Mouse (Mus musculus): Measurements from ENCODE around the gene Uhmk1.
"Not testable (repeated sequence)": the region's sequence is repeated elsewhere in the genome, so short reads cannot be mapped to it uniquely, and the experiment has no call there.

Uhmk1 gene

DNA sequence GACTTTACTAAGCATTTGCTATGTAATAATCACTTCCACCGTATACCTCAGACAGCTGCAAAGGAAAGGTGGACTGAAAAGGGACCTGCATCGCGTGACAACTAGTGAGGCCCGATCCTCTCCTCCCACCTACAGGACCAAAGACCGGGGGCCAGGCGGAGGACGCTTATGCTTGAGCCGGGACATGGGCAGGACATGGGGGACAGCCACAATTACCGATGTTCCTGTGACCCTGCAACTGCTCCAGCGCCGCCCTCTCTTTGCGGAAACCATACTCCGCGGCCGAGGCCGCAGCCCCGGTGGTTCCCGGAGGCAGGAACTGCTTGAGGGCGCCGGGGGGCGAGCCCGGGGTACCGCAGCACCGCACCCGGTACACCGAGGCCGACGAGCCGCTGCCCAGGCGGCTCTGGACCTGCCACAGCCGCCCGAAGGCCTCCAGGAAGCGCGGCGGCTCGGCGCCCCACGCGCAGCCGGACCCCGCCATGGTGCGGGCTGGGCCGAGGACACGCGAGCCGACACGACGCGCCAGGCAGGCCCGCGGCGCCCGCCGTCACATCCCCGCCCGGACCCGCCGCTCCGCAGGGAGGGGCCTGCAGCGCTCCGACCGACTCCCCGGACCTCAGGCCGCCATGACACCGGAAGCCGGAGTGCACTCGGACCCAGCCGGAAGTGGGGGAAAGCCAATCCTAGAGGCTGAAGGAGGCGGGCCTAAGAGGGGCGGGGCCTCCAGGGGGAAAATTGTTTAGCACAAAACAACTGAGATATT is at the start of gene Uhmk1:
Uhmk1 (minus strand) TSS at position 641 of the 766 bp plus-strand sequence.
- in situ Hi-C loops (cut with MboI, MseI): loop anchor here (5.0 kb wide), 1 partner anchor 38 kb away; no protein-coding TSS in a partner anchor

DNA sequence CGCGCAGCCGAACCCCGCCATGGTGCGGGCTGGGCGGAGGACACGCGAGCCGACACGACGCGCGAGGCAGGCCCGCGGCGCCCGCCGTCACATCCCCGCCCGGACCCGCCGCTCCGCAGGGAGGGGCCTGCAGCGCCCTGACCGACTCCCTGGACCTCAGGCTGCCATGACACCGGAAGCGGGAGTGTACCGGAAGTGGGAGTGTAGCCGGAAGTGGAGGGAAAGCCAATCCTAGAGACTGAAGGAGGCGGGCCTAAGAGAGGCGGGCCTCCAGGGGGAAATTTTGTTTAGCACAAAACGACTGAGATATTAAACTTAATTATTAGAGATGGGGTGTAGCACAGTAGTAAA is 40.3 kb upstream of the Uhmk1 start:
- in situ Hi-C loops (cut with MboI, MseI): no loop called here

DNA sequence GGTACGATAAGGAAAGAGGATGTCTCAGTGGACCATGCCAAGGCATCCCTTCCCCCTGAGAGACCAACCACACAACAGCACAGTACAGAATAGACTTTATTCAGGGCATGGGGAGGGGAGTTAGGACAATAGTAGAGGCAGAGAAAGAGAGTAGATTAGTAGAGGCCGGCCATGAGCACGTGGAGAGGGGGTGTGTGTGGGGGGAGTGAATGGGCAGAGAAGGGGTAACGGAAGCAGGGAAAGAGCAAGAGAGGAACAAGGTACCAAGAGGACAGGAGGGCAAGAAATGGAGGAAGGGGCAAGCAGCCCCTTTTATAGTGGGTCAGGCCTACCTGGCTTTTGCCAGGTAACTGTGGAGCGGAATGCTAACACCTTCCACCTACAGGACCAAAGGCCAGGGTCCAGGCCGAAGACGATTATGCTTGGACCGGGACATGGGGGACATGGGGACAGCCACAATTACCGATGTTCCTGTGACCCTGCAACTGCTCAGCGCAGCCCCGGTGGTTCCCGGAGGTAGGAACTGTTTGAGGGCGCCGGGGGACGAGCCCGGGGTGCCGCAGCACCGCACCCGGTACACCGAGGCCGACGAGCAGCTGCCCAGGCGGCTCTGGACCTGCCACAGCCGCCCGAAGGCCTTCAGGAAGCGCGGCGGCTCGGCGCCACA is 39.8 kb upstream of the Uhmk1 start:
- in situ Hi-C loops (cut with MboI, MseI): no loop called here

DNA sequence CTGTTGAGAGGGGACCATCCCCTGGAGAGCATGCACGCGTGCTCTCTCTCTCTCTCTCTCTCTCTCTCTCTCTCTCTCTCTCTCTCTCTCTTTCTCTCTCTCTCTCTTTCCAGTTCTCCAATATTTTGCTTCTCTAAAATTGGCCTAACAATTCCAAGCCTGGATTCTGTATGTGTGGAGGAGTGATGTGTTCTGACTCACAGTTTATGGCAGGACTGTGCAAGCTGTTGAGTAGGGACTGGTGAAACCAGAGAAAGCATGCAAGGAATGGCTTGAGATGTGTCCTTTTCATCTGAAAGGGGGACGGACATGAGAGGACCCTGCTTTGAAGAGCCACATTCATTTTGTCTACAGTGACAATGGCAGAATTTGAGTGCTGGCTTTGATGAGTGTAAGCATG is 29.8 kb upstream of the Uhmk1 start:
- in situ Hi-C loops (cut with MboI, MseI): no loop called here

DNA sequence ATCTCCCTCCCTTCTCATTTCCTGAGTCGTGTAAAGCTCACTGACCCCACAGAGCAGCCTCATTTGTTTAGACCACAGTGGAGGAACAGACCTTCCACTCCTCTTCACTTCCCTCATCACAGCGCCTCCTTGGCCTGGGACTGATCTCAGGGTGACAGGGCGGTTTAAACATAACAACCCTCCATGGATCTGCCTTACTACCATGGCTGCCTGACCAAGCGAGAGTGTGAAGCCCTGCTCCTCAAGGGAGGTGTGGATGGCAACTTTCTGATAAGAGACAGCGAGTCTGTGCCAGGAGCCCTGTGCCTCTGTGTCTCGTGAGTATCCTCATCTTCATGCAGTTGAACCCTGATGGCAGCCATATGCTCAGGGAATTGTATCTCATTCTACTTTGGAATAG is 17.5 kb upstream of the Uhmk1 start, which contains the start of gene Sh2d1b2:
Sh2d1b2 (plus strand) TSS at position 62 of the 400 bp plus-strand sequence.
- in situ Hi-C loops (cut with MboI, MseI): not testable (repeated sequence)

DNA sequence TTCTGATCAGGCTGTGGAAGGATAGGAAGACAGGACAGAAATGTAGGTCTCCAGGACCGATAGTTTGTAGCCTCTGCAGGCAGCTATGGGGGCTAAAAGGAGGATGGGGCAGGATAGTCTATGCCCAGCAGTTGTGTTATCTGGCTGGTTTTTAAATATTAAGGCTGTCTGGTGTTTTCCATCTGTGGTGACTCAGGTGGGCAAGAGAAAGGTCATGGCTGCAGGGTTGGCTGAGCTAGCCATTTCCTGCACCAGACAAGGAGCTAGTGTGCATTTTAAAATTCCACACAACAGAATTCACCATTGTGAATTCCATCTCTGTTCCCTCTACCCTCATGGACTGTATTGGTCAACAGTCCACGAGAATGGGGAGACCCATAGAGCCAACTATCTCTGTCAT is 8.1 kb upstream of the Uhmk1 start:
- in situ Hi-C loops (cut with MboI, MseI): no loop called here

DNA sequence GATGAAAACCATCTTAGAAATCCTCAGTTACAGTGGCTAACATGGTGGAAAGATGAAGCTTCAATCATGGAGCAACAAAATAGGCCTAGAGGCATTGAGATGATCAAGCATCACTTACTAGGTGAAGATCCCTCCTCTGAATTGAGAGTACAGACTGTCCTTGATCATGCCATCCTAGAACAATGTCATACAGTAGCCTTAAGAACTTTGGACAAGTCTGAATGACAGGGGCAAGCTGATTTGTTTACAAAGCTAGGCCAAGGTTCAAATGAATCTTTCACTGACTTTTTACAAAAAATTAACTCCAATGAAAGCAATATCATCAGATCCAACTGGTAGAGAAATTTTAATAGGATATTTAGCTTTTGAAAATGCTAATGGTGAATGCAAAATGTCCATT is 5.2 kb upstream of the Uhmk1 start:
- in situ Hi-C loops (cut with MboI, MseI): no loop called here

DNA sequence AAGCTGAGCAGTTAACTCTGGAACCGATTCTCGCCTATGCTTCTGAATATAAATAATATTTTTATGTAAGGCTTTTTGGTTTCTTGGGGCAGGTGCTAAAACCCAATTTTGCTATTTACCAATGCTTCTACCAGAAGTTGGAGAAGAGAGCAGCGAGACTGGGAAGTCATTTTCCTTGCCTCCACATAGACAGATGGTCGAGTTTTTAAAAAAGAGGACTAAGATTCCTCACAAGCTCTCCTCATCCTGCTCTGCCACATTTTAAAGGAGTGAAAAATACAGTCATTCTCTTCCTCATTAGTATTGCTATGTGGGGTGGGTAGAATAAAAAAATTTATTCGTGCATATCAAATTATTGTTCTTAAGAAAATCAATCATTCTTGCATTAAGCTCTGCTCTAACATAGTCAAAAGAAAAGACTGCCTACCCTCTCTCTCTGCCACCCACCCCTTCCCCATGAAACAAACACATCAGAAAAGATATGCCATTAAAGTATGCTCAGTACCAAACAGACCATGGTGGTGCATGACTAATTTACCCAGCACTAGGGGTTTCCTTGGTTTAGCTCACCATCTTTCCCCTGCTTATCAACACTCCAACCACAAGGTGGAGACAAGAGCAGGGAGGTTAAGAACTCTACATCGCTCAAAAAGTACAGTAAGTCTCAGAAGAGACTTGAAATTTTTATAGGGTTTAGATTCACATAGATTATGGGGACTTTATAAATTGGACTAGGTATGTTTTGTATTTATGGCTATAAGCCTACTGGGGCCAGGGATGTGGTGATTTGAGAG is 3.1 kb upstream of the Uhmk1 start:
- in situ Hi-C loops (cut with MboI, MseI): no loop called here

DNA sequence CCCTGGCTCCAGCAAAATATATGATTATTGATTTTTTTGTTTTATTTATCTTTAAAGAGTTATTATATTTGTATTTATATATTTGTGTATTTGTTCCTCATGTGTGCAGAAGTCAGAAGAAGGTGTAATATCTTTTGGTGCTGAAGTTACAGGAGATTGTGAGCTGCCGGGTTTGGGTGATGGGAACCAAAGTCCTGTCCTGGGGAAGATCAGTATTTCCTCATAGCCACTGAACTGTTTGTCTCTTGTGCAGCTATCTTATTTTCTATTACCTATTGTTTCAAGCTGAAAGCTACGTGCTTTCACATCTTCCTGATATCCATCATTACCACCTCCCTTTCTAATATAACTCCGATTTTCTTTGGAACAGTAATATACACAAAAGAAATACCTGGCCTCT is 393 bp upstream of the Uhmk1 start:
- in situ Hi-C loops (cut with MboI, MseI): no loop called here

DNA sequence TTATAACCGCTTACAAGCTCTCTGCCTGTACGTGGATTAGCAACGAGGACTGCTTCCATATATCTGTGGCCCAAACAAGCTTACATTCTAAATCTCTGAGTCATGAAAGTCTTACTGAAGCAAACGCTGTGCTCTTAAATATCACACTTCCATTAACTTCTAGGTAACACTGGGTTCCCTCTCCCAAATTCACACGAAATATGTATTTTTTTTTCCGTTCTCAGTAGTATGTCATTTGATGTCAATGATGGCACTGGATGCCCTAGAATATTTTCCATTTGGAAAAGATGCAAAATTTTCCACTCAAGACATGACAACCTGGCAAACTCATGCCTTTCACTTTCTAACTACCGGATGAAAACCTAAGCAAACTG is 827 bp downstream of the Uhmk1 start:
- in situ Hi-C loops (cut with MboI, MseI): loop anchor here (5.0 kb wide), 1 partner anchor 37 kb away; no protein-coding TSS in a partner anchor

DNA sequence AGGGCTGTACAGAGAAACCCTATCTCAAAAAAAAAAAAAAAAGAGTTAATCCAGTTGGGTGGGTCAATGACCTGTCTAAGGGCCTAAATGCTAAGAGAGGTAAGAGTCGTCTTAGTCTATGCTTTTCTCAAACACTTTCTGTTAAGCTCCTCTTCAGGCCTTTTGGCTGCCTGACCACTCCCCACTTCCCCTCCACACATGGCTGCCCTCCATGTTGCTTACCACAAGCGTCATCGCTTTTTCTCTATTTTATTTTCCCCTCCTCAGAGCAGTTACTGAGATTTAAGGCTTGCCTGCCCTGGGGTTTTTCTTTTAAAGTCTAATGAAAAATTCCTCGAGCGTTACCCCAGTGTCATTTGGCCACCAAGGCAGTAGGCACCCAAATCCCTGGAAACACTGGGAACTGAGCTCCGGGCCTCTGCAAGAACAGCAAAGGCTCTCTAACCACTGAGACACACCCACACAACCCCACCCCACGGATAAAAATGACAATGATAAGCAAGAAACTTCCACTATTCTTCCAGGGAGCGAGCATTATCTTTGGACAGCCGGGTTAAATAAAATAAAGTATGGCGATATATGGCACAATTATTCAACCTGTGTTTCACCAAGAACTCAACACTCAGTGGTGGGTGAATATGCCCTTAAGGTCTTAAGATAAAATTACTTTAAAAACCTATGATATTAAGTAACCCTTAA is 1.9 kb downstream of the Uhmk1 start:
- in situ Hi-C loops (cut with MboI, MseI): loop anchor here (5.0 kb wide), 1 partner anchor 36 kb away; no protein-coding TSS in a partner anchor

DNA sequence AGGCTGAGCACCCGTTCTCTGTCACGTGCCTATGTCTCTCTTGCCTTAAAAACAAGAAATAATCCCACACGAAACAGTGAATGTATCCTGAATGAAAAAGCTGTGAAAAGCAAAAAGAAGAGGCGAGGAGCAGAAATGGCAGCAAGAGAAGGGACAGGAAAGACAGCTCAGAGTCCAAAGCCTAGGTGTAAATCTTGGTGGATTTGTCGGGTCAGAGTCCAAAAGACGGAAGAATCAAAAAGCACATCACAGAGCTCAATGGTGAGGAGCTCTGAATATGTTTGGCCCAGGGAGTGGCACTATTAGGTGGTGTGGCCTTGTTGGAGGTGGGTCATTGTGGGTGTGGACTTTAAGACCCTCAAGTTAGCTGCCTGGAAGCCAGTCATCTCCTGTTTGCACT is 8.8 kb downstream of the Uhmk1 start:
- in situ Hi-C loops (cut with MboI, MseI): no loop called here

DNA sequence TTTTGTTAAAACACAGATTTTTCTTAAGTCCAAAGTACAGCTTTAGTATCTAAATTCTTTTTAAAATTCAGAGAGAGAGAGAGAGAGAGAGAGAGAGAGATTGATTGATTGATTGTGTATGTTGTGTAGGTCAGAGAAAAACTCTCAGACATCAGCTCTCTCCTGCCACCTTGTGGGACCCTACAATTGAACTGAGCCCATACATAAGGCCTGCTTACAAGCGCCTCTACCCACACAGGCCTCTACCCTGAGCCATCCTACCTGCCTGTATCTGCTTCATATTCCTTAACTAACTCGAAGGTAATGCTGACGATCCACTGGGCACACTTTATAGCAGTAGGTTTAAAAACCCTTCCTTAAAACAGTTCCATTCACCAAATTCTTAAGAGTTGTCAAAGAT is 14.8 kb downstream of the Uhmk1 start:
- in situ Hi-C loops (cut with MboI, MseI): no loop called here

DNA sequence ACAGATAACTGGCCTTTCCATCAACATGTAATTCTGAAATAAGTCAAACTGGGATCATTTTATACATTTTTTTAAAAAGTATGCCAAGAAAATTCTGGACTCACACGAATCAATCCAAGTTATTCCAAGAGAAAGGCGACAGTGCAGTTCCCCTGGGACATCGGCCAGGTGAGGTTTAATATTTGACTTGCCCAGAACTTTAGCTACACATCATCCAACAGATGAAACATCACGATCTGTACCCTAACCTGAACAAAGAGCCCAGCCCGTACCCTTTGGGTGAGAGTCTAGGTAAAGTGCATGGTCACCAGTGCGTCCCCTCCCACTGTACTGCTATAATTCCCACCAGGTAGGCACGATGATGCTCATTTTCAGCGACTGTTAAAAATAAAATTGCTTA is 19.0 kb downstream of the Uhmk1 start:
- in situ Hi-C loops (cut with MboI, MseI): no loop called here

DNA sequence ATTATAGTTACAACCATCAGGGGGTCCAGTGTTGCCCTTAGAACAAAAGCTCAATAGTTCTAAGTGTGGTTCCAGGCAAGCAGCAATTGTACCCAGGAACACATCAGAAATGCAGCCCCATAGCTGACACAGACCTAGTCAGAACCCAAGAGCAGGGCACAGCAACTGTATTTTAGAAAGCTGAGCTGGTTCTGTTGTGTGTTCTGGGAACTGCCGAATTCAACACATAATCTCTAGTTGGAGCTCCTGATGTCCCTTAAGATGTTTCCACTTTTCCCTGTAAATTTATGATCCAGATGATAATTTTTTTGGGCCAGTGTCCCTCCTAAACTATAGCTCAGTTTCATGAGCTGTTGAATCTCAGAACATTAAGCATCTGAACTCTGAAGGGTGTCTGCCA is 23.3 kb downstream of the Uhmk1 start:
- in situ Hi-C loops (cut with MboI, MseI): no loop called here

DNA sequence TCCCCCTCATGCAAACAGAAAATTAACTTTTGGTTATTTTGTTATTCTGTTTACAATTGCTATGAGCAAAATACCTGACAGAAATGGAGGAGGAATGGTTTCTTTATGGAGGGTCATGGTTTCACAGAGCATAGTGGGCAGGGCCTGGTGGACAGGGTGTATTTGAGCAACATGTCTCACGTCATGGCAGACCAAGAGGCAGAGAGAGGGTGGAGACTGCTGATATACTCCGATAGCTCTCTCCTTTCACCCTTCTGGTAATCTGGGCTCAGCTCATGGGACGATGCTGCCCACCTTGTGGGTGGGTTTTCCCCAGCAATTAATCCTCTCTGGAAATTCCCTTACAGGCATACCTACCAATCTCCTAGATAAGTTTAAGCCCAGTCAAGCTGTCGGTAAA is 25.0 kb downstream of the Uhmk1 start:
- in situ Hi-C loops (cut with MboI, MseI): no loop called here

DNA sequence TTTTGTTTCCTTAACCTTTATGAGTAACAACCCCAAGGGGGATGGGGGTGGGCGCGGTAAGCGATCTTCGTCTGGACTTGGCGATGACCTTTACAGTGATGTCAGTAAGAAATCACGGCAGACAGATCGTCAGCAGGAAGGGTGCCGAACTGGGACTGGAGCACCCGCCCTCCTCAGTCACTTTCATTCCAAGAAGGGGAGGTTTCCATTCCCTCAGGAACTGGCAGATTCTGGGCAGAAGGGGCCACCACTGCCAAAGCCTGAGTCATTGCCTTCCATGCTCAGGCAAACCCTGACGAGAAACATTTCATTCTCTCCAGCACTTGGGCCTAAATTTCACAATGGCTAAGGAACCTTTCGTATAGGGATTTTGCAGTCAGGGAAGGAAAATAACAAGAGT is 26.6 kb downstream of the Uhmk1 start:
- in situ Hi-C loops (cut with MboI, MseI): no loop called here

DNA sequence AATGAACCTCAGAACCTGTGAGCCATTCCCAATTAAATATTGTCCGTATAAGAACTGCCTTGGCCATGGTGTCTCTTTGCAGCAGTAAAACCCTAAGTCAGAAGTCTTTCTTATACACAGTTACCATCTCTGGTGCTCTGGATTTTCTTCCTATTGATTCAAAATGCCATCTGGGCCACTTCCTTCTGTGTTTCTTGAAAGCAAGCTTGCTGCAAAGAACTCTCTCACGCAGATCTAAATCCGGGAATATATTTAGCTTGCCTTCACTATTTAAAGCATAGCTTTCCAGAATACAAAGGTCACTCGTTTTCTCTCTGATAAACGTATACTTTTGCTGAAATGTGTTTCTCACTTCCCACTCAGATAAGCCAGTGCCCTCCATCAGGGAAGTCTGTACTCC is 28.7 kb downstream of the Uhmk1 start:
- in situ Hi-C loops (cut with MboI, MseI): no loop called here

DNA sequence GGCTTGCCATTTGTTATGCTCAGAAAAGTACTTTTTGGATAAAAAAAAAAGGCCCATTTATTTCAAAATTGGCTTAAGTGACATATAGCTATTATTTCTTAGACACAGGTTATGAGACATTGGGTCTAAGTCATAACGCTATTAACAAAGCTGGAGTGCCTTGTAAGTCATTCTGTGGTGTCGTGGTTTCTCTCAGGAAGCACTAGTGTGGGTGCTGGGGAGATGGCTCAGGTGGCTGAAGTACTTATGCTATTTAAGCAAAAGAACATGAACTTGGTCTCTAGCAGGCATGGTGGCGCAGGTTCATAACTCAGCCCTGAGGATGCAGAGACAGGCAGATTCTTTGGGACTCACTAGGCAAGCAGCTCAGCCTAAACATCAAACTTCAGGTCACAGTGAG is 30.1 kb downstream of the Uhmk1 start:
- in situ Hi-C loops (cut with MboI, MseI): no loop called here

DNA sequence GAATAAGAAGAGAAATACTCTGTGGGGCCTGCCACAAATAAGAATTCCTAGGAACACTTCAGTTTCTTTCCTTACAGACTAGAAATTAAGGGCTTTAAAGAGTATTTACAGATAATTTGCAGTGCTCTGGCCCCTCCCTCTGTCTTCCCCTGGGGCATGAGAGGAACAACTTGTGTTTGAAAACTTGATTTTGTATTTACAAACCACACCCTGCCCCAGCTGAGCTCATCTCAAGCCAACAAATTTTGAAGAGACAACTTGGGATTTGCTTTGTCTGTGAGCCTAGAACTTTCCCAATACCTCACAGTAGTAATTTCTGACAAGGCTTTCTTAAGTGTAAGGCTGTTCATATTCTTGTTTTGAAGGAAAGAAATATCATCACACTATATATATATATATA is 32.5 kb downstream of the Uhmk1 start:
- in situ Hi-C loops (cut with MboI, MseI): no loop called here

DNA sequence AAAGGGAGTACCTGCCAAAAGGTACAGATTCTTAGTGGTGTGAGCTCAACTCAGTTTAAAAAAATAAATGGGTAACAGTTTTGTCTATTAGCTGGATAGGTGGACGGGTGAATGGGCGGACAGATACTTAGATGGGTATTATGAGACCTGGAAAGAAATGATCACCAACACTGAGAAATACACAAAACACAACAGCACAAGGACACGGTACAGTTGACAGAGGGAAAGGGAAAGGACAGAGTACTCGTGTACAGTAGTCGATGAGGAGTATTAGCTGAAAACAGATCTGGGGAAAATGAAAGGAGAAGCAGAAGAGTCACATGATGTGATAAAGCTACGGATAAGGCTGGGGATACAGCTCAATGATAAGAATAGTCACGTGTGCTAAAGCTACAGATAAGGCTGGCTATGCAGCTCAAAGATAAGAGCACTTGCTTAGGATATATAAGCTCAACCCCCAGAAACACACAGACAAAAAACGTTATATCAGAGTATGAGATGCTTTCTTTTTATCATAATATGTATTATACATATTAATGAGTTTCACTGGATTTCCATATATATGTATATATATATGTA is 38.4 kb downstream of the Uhmk1 start:
- in situ Hi-C loops (cut with MboI, MseI): loop anchor here (5.0 kb wide), 1 partner anchor 36 kb away; no protein-coding TSS in a partner anchor
